13 mouse cellular contexts compared by ENCODE assay signal in the genomic region with DNA sequence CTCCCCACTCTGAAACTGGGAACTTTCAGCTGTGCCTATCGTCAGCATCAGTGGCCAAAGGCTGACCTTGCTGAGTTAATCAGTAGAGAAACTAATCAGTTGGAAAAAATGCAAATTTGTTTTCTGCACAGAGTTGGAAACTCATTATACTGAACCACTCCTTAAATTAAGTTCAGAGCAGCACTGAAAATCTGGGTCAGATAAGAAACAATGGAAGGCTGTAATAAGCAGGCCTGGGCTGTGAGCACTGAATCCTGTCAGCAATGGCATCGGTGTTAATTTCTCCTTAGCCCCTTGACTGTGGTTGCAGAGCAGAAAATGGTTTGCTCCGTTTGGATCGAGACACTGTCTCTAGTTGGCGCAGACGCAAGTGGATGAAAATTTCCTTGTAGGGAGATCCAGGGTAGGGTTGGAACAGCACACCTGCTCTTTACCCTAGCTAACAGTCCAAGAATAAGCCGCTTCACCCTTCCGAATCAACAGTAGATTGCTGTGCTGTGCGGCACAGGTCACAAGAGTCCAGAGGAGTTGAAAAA.
A peak's percentile ranks its signal among the peaks of the same experiment; 100 is the strongest.
DNase-seq lines count a peak whose midpoint lies in the region; ATAC-seq and TF ChIP-seq lines count a peak whose summit lies in the region.
"Had no signal": no experiment of that assay in that cellular context is flagged by ENCODE, and none has a peak within 500 bp of the region (broad histone marks: within the 10 kb centered on the region; RNA-seq: fewer than 3 reads in every experiment).

No protein-coding gene starts in this region.

- H3K27ac ChIP-seq in embryonic facial prominence, embryonic 14.5 days (replicated peaks; ENCODE audit: low read depth, low read length): no peak overlapping the region
- no peak overlapping the region for H3K27ac ChIP-seq in embryonic facial prominence, embryonic 10.5 days (replicated peaks)
- no peak overlapping the region for H3K27ac ChIP-seq in hindbrain, postnatal 0 days
- H3K27ac ChIP-seq: layer of hippocampus, adult 2 months; limb, embryonic 10.5 days had no signal

- no peak for ATAC-seq in embryonic facial prominence, embryonic 14.5 days (ENCODE audit: low read depth)
- no peak for ATAC-seq in hindbrain, postnatal 0 days

- H3K4me2 ChIP-seq in embryonic facial prominence, embryonic 14.5 days (ENCODE audit: low read depth, low read length): no peak overlapping the region
- H3K4me2 ChIP-seq in hindbrain, postnatal 0 days (ENCODE audit: low read depth, low read length): no peak overlapping the region

- H3K27me3 ChIP-seq in embryonic facial prominence, embryonic 14.5 days (replicated peaks; ENCODE audit: control insufficient read depth, insufficient read depth, low read length): no peaks in the 10 kb centered on the region
- no peaks in the 10 kb centered on the region for H3K27me3 ChIP-seq in embryonic facial prominence, embryonic 10.5 days (replicated peaks; ENCODE audit: low read depth, poor library complexity, severe bottlenecking)
- no peaks in the 10 kb centered on the region for H3K27me3 ChIP-seq in hindbrain, postnatal 0 days (ENCODE audit: insufficient read depth, low read length)

- no peaks in the 10 kb centered on the region for H3K36me3 ChIP-seq in embryonic facial prominence, embryonic 14.5 days (ENCODE audit: control insufficient read depth, insufficient read depth, low read length)
- no peaks in the 10 kb centered on the region for H3K36me3 ChIP-seq in embryonic facial prominence, embryonic 10.5 days (replicated peaks)
- no peaks in the 10 kb centered on the region for H3K36me3 ChIP-seq in hindbrain, postnatal 0 days (ENCODE audit: insufficient read depth, low read length)
- H3K36me3 ChIP-seq: limb, embryonic 10.5 days had no signal

- H3K9ac ChIP-seq in embryonic facial prominence, embryonic 14.5 days (ENCODE audit: low read depth, low read length): no peak overlapping the region
- H3K9ac ChIP-seq in hindbrain, postnatal 0 days (replicated peaks; ENCODE audit: low read length): no peak overlapping the region

- no peaks in the 10 kb centered on the region for H3K9me3 ChIP-seq in embryonic facial prominence, embryonic 14.5 days (ENCODE audit: control insufficient read depth, low read length)
- no peaks in the 10 kb centered on the region for H3K9me3 ChIP-seq in embryonic facial prominence, embryonic 10.5 days
- H3K9me3 ChIP-seq in hindbrain, postnatal 0 days (ENCODE audit: low read length): no peaks in the 10 kb centered on the region
- H3K9me3 ChIP-seq: limb, embryonic 10.5 days had no signal

- no peak overlapping the region for H3K4me3 ChIP-seq in embryonic facial prominence, embryonic 14.5 days (ENCODE audit: low read depth, low read length)
- no peak overlapping the region for H3K4me3 ChIP-seq in embryonic facial prominence, embryonic 10.5 days
- H3K4me3 ChIP-seq in hindbrain, postnatal 0 days (ENCODE audit: low read length): no peak overlapping the region
- H3K4me3 ChIP-seq: layer of hippocampus, adult 2 months; limb, embryonic 10.5 days had no signal

- H3K4me1 ChIP-seq in embryonic facial prominence, embryonic 14.5 days (ENCODE audit: control insufficient read depth, insufficient read depth, low read length): no peaks in the 10 kb centered on the region
- H3K4me1 ChIP-seq in embryonic facial prominence, embryonic 10.5 days: no peaks in the 10 kb centered on the region
- H3K4me1 ChIP-seq in hindbrain, postnatal 0 days (ENCODE audit: insufficient read depth, low read length): no peaks in the 10 kb centered on the region
- H3K4me1 ChIP-seq: limb, embryonic 10.5 days had no signal

- peak; percentile 14 for DNase-seq in embryonic facial prominence, embryonic 14.5 days (ENCODE audit: low spot score)
- DNase-seq in embryonic facial prominence, embryonic 10.5 days (ENCODE audit: low spot score): no peak
- DNase-seq in brain, embryonic 14.5 days (ENCODE audit: low read depth): peak; percentile 83
- DNase-seq in hindbrain, postnatal 0 days (ENCODE audit: low spot score): peak; percentile 32
- peak; percentile 45 to 59 for DNase-seq in kidney, postnatal 25 days
- no peak for DNase-seq in testis, postnatal 10 days (ENCODE audit: low spot score)
- no peak for DNase-seq in urinary bladder, postnatal 36 days (ENCODE audit: low spot score in 2 of 2)
- no peak for DNase-seq in heart, adult 9 months (ENCODE audit: low spot score in 2 of 2)
- DNase-seq: adrenal gland, postnatal 25 days; cerebellum, adult 11-12 months; heart, postnatal 14 days had no signal

- no peak for TF ChIP-seq CTCF in brain, embryonic 14.5 days (IDR thresholded peaks at IDR 0.05; ENCODE audit: borderline replicate concordance, extremely low read depth, insufficient read depth, insufficient read length)
- TF ChIP-seq CTCF in hindbrain, postnatal 0 days (IDR thresholded peaks at IDR 0.05; ENCODE audit: low read depth): no peak

- 83% methylated on average over 9 of the region's 9 CpGs for WGBS in embryonic facial prominence, embryonic 14.5 days
- WGBS in embryonic facial prominence, embryonic 10.5 days: 81% methylated on average over 9 of the region's 9 CpGs
- 61% methylated on average over 9 of the region's 9 CpGs for WGBS in hindbrain, postnatal 0 days

- no peak for TF ChIP-seq POLR2A in brain, embryonic 14.5 days (IDR thresholded peaks at IDR 0.05; ENCODE audit: borderline replicate concordance, extremely low read depth, insufficient read depth, insufficient read length, poor library complexity, severe bottlenecking)

Comparison
In these comparisons a context has a peak if more than half of its experiments do, and no peak if none do; other contexts are left out.
1. DNase-seq: peak in embryonic facial prominence, embryonic 14.5 days (single experiment), brain, embryonic 14.5 days (single experiment), hindbrain, postnatal 0 days (single experiment) and kidney, postnatal 25 days (2 of 2); none in embryonic facial prominence, embryonic 10.5 days (single experiment), testis, postnatal 10 days (single experiment), urinary bladder, postnatal 36 days (0 of 2) and heart, adult 9 months (0 of 2).